Mouse (Mus musculus) large intestine, adult 2 months (tissue): ENCODE results near the gene Aldh3a2. TPM values are rescaled to one million over a fixed set of nuclear protein-coding genes. Genes with fewer than 3 reads are reported as not detected.

Source experiments
- DNase-seq: peaks from one replicate; pipeline ENCODE4 v3.0.0-alpha.2; 2012; ENCODE audit warnings: low read depth, low spot score
- WGBS: fragments of 180-500 bp; shearing (Covaris S2); methylation state at CpG from one replicate; pipeline ENCODE4 v1.1.7; 2018; 5-methylcytosine and 5-hydroxymethylcytosine counted together
- polyA plus RNA-seq: library from polyadenylated mRNA; depleted of rRNA; stranded (reverse); fragments of >200 nt; gene quantifications from 2 replicates; pipeline ENCODE4 v1.2.3, GENCODE M21; 2012

The Aldh3a2 gene
- polyA plus RNA-seq, 1 experiment: 65.4 TPM

- 64% methylated on average over 8 of the region's 8 CpGs for WGBS
- no peak for DNase-seq
Measured at GRCm38 (mm10) chr11:61275106-61275505, 7.8 kb upstream of the Aldh3a2 start.

- no peak for DNase-seq
- 49% methylated on average over 1 of the region's 1 CpGs for WGBS
Measured at GRCm38 (mm10) chr11:61274421-61274820, 7.2 kb upstream of the Aldh3a2 start.

GRCm38 (mm10) chr11:61273928-61274327 lies 6.7 kb upstream of the Aldh3a2 start:
- WGBS: 79% methylated on average over 2 of the region's 2 CpGs
- no peak for DNase-seq

DNA sequence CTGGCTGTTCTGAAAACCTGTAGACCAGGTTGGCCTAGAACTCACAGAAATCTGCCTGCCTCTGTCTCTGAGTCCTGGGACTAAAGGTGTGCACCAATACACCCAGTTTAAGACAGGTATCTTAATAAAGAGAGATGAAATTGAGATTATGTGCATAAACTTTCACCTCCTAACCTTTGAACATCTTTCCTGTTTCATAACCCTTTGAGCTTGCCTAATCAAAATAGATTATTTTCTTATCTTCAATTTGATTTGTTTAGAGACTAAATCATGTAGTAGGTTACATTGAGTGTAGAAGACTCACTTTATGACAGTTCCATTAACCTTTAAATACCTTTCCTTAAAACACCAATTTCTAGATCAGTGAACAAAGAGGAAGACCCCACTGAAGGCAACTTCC lies 4.3 kb upstream of the Aldh3a2 start:
- no peak for DNase-seq

DNA sequence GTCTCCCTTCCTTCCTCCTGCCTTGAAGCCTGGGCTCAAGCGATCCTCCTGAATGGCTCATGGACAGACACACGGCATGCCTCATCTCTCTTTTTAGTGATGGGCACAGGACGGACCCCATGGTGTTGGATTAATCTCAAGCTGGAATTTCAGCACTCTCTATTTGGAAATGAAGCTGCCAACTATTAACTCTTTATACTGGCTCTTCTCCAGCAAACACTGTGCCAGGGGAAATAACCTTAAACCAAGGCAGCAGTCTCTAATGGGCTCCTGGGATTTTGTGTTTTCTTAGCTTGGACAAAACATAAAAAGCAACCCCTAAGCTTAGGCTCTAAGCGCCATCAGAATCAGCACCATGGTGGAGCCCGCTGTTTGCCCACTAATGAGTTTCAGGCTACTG lies 3.1 kb upstream of the Aldh3a2 start:
- no peak for DNase-seq
- 91% methylated on average over 5 of the region's 5 CpGs for WGBS

- no peak for DNase-seq
- WGBS: 67% methylated on average over 6 of the region's 6 CpGs
Measured at GRCm38 (mm10) chr11:61268626-61269349, 1.5 kb upstream of the Aldh3a2 start.

DNA sequence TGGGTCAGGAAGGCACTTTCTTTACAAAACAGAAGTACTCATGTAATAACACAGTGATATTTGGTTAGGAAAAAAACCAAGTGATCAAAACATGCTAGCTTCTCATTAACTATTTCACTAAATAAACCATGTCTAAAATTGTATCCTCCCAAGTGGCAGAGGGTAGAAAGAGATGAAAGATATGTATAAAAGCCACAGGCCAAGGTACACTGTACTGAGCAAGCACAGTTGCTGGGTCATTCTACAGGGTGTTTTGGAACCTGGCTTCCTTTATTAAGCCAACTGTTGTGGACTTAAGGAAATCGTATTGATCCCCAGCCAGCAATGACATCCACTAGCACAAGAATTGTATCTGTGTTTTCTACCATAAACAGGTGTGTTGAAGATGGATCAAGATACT lies 3.4 kb downstream of the Aldh3a2 start:
- 53% methylated on average over 1 of the region's 1 CpGs for WGBS
- no peak for DNase-seq

GRCm38 (mm10) chr11:61262516-61262915 lies 4.7 kb downstream of the Aldh3a2 start:
- no peak for DNase-seq
- 97% methylated on average over 14 of the region's 14 CpGs for WGBS

DNA sequence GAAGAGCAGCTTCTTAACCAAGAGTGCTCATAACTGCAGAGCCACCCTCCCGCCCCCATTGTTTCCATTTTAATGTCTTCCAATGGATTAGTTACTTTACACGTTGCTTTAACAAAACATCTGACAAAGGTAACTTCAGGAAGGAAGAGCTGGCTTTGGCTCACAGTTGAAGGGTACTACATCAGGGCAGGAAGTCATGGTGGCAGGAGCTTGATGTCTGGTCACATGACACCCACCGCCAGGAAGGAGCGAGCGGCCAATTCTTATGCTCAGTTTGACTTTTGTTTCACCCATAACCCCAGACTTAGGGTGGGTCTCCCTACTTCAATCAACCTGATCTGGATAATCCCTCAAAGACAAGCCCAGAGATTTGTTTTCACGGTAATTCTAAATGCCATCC lies 8.2 kb downstream of the Aldh3a2 start:
- no peak for DNase-seq
- 96% methylated on average over 6 of the region's 6 CpGs for WGBS

DNA sequence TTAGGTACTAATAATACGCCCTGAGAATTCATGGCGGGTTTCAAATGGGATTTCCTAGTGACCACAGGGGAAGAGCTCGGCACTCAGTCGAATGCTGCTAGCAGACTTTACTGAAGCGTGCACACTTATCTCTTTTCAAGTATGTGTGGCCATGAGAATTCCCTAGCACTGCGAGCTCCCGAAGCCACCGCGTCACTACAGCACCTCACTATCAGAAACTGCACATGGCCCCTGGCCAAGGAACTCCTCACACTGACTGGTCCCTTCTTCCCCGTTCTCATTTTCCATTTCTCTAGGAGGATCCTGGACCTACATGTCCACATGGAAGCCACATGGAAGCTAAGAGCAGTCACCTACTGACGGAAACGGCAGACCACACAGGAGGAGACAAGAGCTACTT lies 14.5 kb downstream of the Aldh3a2 start:
- WGBS: 94% methylated on average over 12 of the region's 12 CpGs
- no peak for DNase-seq

DNA sequence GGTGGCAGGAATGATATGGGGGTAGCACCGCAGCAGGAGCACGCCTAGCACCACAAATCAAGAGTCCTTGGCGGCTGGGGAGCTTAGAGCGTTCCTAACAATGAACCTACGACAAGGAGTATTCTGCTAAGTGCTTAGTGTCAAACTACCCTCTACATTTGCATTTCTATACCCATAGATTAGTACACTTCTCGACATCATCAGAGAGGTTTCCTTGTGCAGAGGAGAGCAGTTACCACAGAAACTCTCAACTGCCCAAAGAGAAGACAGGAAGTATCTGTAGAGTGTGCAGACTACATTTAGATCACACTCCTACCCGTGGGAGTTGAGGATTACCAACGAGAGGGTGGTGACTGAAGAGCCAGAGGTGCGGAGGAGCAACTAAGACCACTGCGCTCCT lies 15.5 kb downstream of the Aldh3a2 start:
- 91% methylated on average over 10 of the region's 10 CpGs for WGBS
- no peak for DNase-seq

DNA sequence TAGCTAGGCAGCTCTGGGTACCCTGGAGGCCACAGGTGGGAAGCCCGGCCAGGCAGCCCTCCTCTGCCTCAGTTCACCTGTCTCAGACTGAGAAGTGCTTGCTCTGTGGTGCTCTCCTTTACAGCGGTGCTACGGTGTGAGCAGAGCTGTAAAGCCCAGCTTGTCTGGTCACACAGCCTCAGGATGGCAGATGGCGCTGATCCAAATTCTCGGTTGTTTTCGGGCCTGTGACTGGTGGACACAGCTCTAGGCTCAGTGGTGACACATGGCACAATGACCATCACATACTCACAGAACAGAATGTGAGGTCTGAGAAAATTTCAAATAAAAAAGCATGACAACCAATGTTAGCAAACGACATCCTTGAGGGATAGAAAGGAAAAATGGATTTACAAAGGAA lies 22.9 kb downstream of the Aldh3a2 start:
- WGBS: 82% methylated on average over 7 of the region's 7 CpGs
- no peak for DNase-seq

GRCm38 (mm10) chr11:61236015-61236414 lies 31.2 kb downstream of the Aldh3a2 start:
- WGBS: 37% methylated on average over 3 of the region's 3 CpGs
- peak; percentile 59 for DNase-seq

DNA sequence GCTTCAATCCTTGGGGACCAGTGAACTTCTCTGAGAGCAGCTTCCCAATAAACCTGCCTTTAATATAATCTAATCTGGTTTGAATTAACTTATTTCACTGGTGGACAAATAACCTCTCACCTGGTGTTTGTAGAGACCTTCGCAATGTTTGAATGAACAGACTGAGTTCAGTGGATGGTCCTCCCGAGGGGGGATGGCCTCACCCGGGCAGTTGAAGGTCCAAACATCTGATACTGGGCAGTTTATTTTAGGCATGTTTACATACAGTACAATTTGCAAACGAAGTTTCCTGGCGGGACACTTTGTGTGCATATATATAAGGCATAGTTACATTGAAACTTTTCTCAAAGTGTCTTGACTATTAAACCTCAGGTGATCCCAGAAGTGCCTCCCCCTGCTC lies 33.1 kb downstream of the Aldh3a2 start:
- no peak for DNase-seq
- 21% methylated on average over 5 of the region's 5 CpGs for WGBS

DNA sequence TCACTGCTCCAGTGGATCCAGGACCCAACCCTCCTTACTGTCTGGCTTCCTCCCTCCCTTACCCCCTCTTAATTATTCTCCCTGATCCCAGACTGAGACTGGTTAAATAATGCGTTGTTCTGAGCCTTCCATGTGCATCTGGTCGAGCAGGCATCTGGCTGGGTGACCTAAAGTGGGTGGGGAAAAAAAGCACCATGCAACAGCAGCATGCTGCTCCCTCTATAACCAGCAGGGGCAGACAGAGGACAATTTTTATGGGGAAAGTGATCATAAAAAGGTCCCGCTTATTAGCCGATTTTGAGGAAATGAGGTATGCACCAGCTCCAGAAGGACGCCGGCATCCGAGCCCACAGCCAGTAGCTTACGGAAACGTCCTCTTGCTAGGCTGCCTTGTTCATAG lies 35.9 kb downstream of the Aldh3a2 start:
- 0% methylated on average over 9 of the region's 9 CpGs for WGBS
- no peak for DNase-seq

GRCm38 (mm10) chr11:61228406-61228805 lies 38.9 kb downstream of the Aldh3a2 start:
- no peak for DNase-seq
- WGBS: 75% methylated on average over 3 of the region's 3 CpGs

- DNase-seq: no peak
- 82% methylated on average over 8 of the region's 8 CpGs for WGBS
Measured at GRCm38 (mm10) chr11:61227816-61228215, 39.4 kb downstream of the Aldh3a2 start.

- no peak for DNase-seq
- 60% methylated on average over 6 of the region's 6 CpGs for WGBS
Measured at GRCm38 (mm10) chr11:61225941-61226412, 41.3 kb downstream of the Aldh3a2 start.

- 50% methylated on average over 4 of the region's 4 CpGs for WGBS
- no peak for DNase-seq
Measured at GRCm38 (mm10) chr11:61225511-61225910, 41.8 kb downstream of the Aldh3a2 start.

GRCm38 (mm10) chr11:61224907-61225306 lies 42.4 kb downstream of the Aldh3a2 start:
- DNase-seq: no peak
- 71% methylated on average over 10 of the region's 10 CpGs for whole genome bisulfite sequencing

- no peak for DNase-seq
- 78% methylated on average over 6 of the region's 6 CpGs for WGBS
Measured at GRCm38 (mm10) chr11:61224234-61224744, 43.0 kb downstream of the Aldh3a2 start.
